In genomic region chr2:157367184-157367893, GRCm38 (mm10) we compare ENCODE assay signal across 7 mouse cellular contexts. TPM values are rescaled to one million over a fixed set of nuclear protein-coding genes. Genes with fewer than 3 reads are reported as not detected.
DNase-seq lines count a peak whose midpoint lies in the region; ATAC-seq and TF ChIP-seq lines count a peak whose summit lies in the region.

Gene Manbal, plus strand, starts transcription at chr2:157367594.

- TF ChIP-seq CTCF in intestine, postnatal 0 days (IDR thresholded peaks at IDR 0.05; ENCODE audit: low read depth), result no peak
- TF ChIP-seq CTCF in small intestine, adult 2 months (IDR thresholded peaks at IDR 0.05; ENCODE audit: extremely low read depth, insufficient read length, insufficient replicate concordance, low read depth, low read length), result peak; percentile 25; the same call in 1 of the 2 replicates

- TF ChIP-seq POLR2A in small intestine, adult 2 months (IDR thresholded peaks at IDR 0.05; ENCODE audit: low read depth, low read length), result peak; percentile 69; the same call in 1 of the 2 replicates

- H3K4me3 ChIP-seq in intestine, postnatal 0 days (ENCODE audit: low read depth, low read length), result peak within 1 kb of the TSS; percentile 64
- H3K4me3 ChIP-seq in midbrain, embryonic 12.5 days, result peak within 1 kb of the TSS; percentile 84
- H3K4me3 ChIP-seq in small intestine, adult 2 months (ENCODE audit: low read depth, low read length), result peak within 1 kb of the TSS; percentile 92

- no peaks in the 10 kb centered on the region for H3K27me3 ChIP-seq in intestine, postnatal 0 days (replicated peaks; ENCODE audit: control insufficient read depth, insufficient read depth, low read length)
- no peaks in the 10 kb centered on the region for H3K27me3 ChIP-seq in midbrain, embryonic 12.5 days
- H3K27me3 ChIP-seq in small intestine, adult 2 months (ENCODE audit: control insufficient read depth, insufficient read depth, low read length), result no peaks in the 10 kb centered on the region

- ATAC-seq in intestine, postnatal 0 days, result peak; percentile 87
- ATAC-seq in midbrain, embryonic 12.5 days (ENCODE audit: low FRiP score, low read depth), result peak; percentile 89

- H3K9ac ChIP-seq in intestine, postnatal 0 days (ENCODE audit: low read depth, low read length), result peak within 1 kb of the TSS; percentile 87
- peak within 1 kb of the TSS; percentile 93 for H3K9ac ChIP-seq in midbrain, embryonic 12.5 days (replicated peaks)

- H3K36me3 ChIP-seq in intestine, postnatal 0 days (ENCODE audit: control insufficient read depth, insufficient read depth), result no peaks in the 10 kb centered on the region
- peaks cover 4% of the 10 kb centered on the region; the same call in 1 of the 2 replicates for H3K36me3 ChIP-seq in midbrain, embryonic 12.5 days
- H3K36me3 ChIP-seq in small intestine, adult 2 months (ENCODE audit: control insufficient read depth, insufficient read depth, low read length), result no peaks in the 10 kb centered on the region

- DNase-seq in adrenal gland, adult 8-10 months, result peak; percentile 91
- peak; percentile 96 for DNase-seq in embryo, embryonic 9.5 days (ENCODE audit: extremely low spot score)
- DNase-seq in gonadal fat pad, adult 2 months (ENCODE audit: low read depth), result no peak
- DNase-seq in left cerebral cortex, postnatal 4 days, result peak; percentile 95

- H3K27ac ChIP-seq in intestine, postnatal 0 days (ENCODE audit: low read depth, low read length), result peak within 1 kb of the TSS; percentile 95
- H3K27ac ChIP-seq in midbrain, embryonic 12.5 days (replicated peaks), result peak within 1 kb of the TSS; percentile 91
- peak within 1 kb of the TSS; percentile 95 for H3K27ac ChIP-seq in small intestine, adult 2 months (ENCODE audit: insufficient read depth, low read depth, low read length)

- H3K9me3 ChIP-seq in intestine, postnatal 0 days (ENCODE audit: control insufficient read depth), result no peaks in the 10 kb centered on the region
- no peaks in the 10 kb centered on the region for H3K9me3 ChIP-seq in midbrain, embryonic 12.5 days

- peak within 1 kb of the TSS; percentile 78 for H3K4me2 ChIP-seq in intestine, postnatal 0 days (replicated peaks; ENCODE audit: low read depth)
- H3K4me2 ChIP-seq in midbrain, embryonic 12.5 days (replicated peaks), result peak within 1 kb of the TSS; percentile 90

- H3K4me1 ChIP-seq in intestine, postnatal 0 days (replicated peaks; ENCODE audit: control insufficient read depth, insufficient read depth, low read length), result peaks cover 4% of the 10 kb centered on the region; the same call in 1 of the 2 replicates
- H3K4me1 ChIP-seq in midbrain, embryonic 12.5 days, result peaks cover 22% of the 10 kb centered on the region
- H3K4me1 ChIP-seq in small intestine, adult 2 months (ENCODE audit: control insufficient read depth, insufficient read depth, insufficient read length, low read length), result peaks cover 19% of the 10 kb centered on the region; the same call in 1 of the 2 replicates

- WGBS in intestine, postnatal 0 days, result 4% methylated on average over 42 of the region's 42 CpGs
- WGBS in midbrain, embryonic 12.5 days, result 5% methylated on average over 42 of the region's 42 CpGs
- WGBS in small intestine, adult 2 months, result 4% methylated on average over 42 of the region's 42 CpGs

- intact Hi-C loops in left cerebral cortex, postnatal 4 days (cut with DNase I), result no loop called here

RNA-seq across cellular contexts. Expression of gene Manbal, which starts in this region (rescaled TPM):
- total RNA-seq in adrenal gland, adult 8-10 months (2022), result 10 to 100 TPM; 36.3 to 40.3 (median 36.5) TPM
- polyA plus RNA-seq in gonadal fat pad, adult 2 months (2012; rRNA removed), result 71.7 and 86.3 TPM in 2 replicates
- polyA plus RNA-seq in intestine, postnatal 0 days (2015; fragmentation: Nextera tagmentation; extraction: Ambion mirVana), result 60.9 and 66.5 TPM in 2 replicates
- total RNA-seq in left cerebral cortex, postnatal 4 days (2021), result 10 to 100 TPM; 66.1 to 70.3 TPM
- polyA plus RNA-seq in midbrain, embryonic 12.5 days (2016; fragmentation: Nextera tagmentation; extraction: Ambion mirVana), result 66.5 and 75.6 TPM in 2 replicates
- 20.1 and 47.5 TPM in 2 replicates for polyA plus RNA-seq in small intestine, adult 2 months (2012; rRNA removed)
